Mouse (Mus musculus) midbrain, embryonic 11.5 days (tissue): ENCODE measurements around the gene Zkscan16. TPM values are rescaled to one million over a fixed set of nuclear protein-coding genes. Genes with fewer than 3 reads are reported as not detected.
A peak's percentile ranks its signal among the peaks of the same experiment; 100 is the strongest.

Experiments
- ATAC-seq: fragments of 200-750 bp; cut with Nextera tagmentation; 2 replicates; pipeline ENCODE4 v1.8.0; 2017; ENCODE audit warnings: moderate TSS enrichment, moderate library complexity; ENCODE audit not compliant: low FRiP score
- DNase-seq: peaks from one replicate; pipeline ENCODE4 v3.0.0; 2015; ENCODE audit warnings: low spot score; ENCODE audit errors: missing footprints
- H3K27ac ChIP-seq: fragments of 300-500 bp; sonication (generic); 2 replicates; pipeline ENCODE4 v1.5.1; 2014; ENCODE audit warnings: low read depth, low read length
- H3K27me3 ChIP-seq: fragments of 300-500 bp; sonication (generic); 2 replicates; pipeline ENCODE4 v1.6.1; 2014; ENCODE audit warnings: mild to moderate bottlenecking, low read length, moderate library complexity, mixed read lengths; ENCODE audit not compliant: control insufficient read depth, insufficient read depth
- H3K36me3 ChIP-seq: fragments of 300-500 bp; sonication (generic); 2 replicates; pipeline ENCODE4 v1.6.1; 2014; ENCODE audit warnings: mild to moderate bottlenecking, low read length, moderate library complexity, mixed read lengths; ENCODE audit not compliant: control insufficient read depth, insufficient read depth
- H3K4me1 ChIP-seq: fragments of 300-500 bp; sonication (generic); 2 replicates; pipeline ENCODE4 v1.6.1; 2014; ENCODE audit warnings: low read length; ENCODE audit not compliant: control insufficient read depth, insufficient read depth
- H3K4me2 ChIP-seq: fragments of 300-500 bp; sonication (generic); 2 replicates; pipeline ENCODE4 v1.6.1; 2014; ENCODE audit warnings: mild to moderate bottlenecking, moderate library complexity
- H3K4me3 ChIP-seq: fragments of 300-500 bp; sonication (generic); 2 replicates; pipeline ENCODE4 v1.5.1; 2014; ENCODE audit warnings: low read depth, low read length
- H3K9ac ChIP-seq: fragments of 300-500 bp; sonication (generic); 2 replicates; pipeline ENCODE4 v1.6.1; 2014; ENCODE audit warnings: low read length
- H3K9me3 ChIP-seq: fragments of 300-500 bp; sonication (generic); 2 replicates; pipeline ENCODE4 v1.6.1; 2016; ENCODE audit warnings: low read length; ENCODE audit not compliant: control insufficient read depth
- WGBS: fragments of 180-500 bp; shearing (Covaris S2); extraction: QIAGEN DNeasy Blood & Tissue Kit; methylation state at CpG from one replicate; pipeline ENCODE4 v1.1.7; 2014; 5-methylcytosine and 5-hydroxymethylcytosine counted together
- polyA plus RNA-seq: library from polyadenylated mRNA; unstranded; fragments of >200 nt; fragmentation: Nextera tagmentation; extraction: Ambion mirVana; gene quantifications from 2 replicates; pipeline ENCODE4 v1.2.1, GENCODE M21; 2014

Gene Zkscan16
- 0.95 and 1.0 TPM in 2 replicates for polyA plus RNA-seq

DNA sequence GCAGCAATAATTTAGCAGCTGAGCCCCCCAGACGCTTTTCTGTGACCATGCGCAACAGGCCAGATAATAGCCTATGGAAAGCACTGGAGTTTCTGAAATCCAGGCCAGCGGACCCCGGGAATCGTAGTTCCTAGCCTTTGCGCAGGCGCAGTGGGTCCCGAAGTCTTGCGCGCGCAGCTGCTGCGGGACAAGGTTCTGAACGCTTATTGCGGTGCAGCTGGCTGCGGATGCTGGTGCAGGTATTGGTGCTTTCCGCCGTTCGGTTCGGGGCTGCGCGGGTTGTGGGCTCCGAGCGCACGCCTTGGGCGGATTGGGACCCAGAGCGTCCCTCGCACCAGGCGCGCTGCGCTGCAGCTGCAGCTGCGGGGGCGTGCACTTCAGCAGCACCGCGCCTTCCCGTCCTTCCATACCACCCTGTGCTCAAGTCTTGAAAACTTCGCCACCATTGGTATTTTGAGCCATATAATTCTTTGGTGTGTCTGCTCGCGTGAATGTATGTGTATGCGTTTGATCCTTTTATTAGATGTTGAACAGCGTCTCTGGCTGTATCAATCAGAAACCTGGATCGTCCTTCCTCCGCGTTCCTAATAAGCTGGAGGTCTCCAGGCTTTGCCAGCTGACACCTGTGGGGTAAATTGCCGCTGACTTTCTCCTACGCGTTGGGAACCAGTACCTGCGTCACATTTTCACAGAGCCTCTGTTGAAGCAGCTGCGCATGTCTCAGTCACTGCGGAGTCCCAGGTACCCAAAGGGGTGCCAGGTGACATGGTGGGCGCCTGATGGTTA lies at the start of gene Zkscan16:
Gene Zkscan16 (plus strand): TSS at position 209 of the 786 bp plus-strand sequence.
- 2% methylated on average over 50 of the region's 50 CpGs for WGBS

DNA sequence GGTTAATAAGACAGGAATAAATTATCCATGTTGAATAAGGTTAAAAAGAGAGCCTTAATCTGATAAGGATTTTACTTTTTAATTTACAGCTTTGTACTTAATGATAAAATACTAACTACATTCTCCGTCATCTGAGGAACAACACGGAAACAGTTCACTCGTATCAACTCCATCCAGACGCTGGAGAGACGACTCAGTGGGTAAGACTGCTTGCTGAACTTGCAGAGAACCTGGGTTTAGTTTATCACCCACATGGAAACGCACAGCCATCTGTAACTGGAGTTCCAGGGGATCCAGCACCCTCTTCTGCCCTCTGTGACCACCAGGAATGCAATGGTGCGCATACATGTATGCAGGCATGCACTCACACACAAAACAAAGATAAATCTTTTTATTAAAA lies 49.0 kb upstream of the Zkscan16 start:
- no peak for ATAC-seq
- WGBS, result 91% methylated on average over 7 of the region's 7 CpGs
- H3K4me1 ChIP-seq, result no peaks in the 10 kb centered on the region
- DNase-seq, result no peak
- no peaks in the 10 kb centered on the region for H3K27me3 ChIP-seq
- H3K36me3 ChIP-seq, result no peaks in the 10 kb centered on the region
- H3K4me2 ChIP-seq, result no peak overlapping the region
- H3K27ac ChIP-seq, result no peak overlapping the region
- no peaks in the 10 kb centered on the region for H3K9me3 ChIP-seq
- H3K9ac ChIP-seq, result no peak overlapping the region
- no peak overlapping the region for H3K4me3 ChIP-seq

More for the DNA sequence above, at the start of gene Zkscan16:
- peaks cover 3% of the 10 kb centered on the region for H3K27me3 ChIP-seq
- peaks cover 5% of the 10 kb centered on the region; the same call in 1 of the 2 replicates for H3K4me1 ChIP-seq
- no peaks in the 10 kb centered on the region for H3K36me3 ChIP-seq
- H3K9ac ChIP-seq, result peak within 1 kb of the TSS; percentile 74
- H3K4me2 ChIP-seq, result peak within 1 kb of the TSS; percentile 61
- H3K27ac ChIP-seq, result no peak within 1 kb of the TSS
- H3K4me3 ChIP-seq, result peak within 1 kb of the TSS; percentile 60
- ATAC-seq (peak; percentile 88), DNase-seq (peak; percentile 100)
- no peaks in the 10 kb centered on the region for H3K9me3 ChIP-seq

DNA sequence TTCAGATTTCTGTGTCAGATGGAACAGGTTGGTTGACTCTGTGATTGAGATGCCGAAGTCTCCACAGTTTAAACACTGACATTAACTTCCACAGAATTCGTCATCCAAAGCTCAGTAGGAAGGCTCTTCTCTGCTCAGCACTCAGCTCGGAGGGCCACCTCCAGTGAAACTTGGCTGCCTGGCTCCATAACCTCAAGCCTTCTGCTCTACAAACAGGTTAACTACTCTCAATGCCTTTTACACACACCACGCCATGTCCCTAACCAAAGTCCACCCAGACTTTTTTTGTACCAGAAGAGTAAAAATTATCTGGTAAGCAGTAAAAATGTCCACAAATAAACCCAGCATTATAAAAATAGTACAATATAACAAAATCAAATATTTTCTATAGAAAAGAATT lies 46.0 kb upstream of the Zkscan16 start:
- WGBS, result 73% methylated on average over 4 of the region's 4 CpGs
- Histone ChIP-seq H3K4me3 (no peak overlapping the region), H3K4me1 (no peaks in the 10 kb centered on the region), H3K27me3 (no peaks in the 10 kb centered on the region), H3K9me3 (no peaks in the 10 kb centered on the region), H3K4me2 (no peak overlapping the region), H3K27ac (no peak overlapping the region), H3K36me3 (no peaks in the 10 kb centered on the region), H3K9ac (no peak overlapping the region)
- DNase-seq (no peak), ATAC-seq (no peak)

GRCm38 (mm10) chr4:58898318-58898717 lies 45.1 kb upstream of the Zkscan16 start:
- Histone ChIP-seq H3K9me3 (no peaks in the 10 kb centered on the region), H3K27ac (no peak overlapping the region), H3K27me3 (no peaks in the 10 kb centered on the region), H3K4me2 (no peak overlapping the region), H3K4me1 (no peaks in the 10 kb centered on the region), H3K9ac (no peak overlapping the region), H3K4me3 (no peak overlapping the region), H3K36me3 (no peaks in the 10 kb centered on the region)
- no peak for DNase-seq
- ATAC-seq, result no peak

- WGBS, result 92% methylated on average over 1 of the region's 1 CpGs
- no peak for ATAC-seq
Observed at GRCm38 (mm10) chr4:58907453-58907852, 36.0 kb upstream of the Zkscan16 start.

GRCm38 (mm10) chr4:58910175-58911068 lies 33.0 kb upstream of the Zkscan16 start:
- H3K9ac ChIP-seq, result peak overlapping the region; percentile 95; the same call in 1 of the 2 replicates
- ATAC-seq (no peak), DNase-seq (peak; percentile 91)
- H3K4me1 ChIP-seq, result peaks cover 5% of the 10 kb centered on the region; the same call in 1 of the 2 replicates
- WGBS, result 36% methylated on average over 16 of the region's 16 CpGs
- H3K27ac ChIP-seq, result no peak overlapping the region
- peak overlapping the region; percentile 88 for H3K4me3 ChIP-seq
- H3K27me3 ChIP-seq, result no peaks in the 10 kb centered on the region
- H3K4me2 ChIP-seq, result peak overlapping the region; percentile 70
- H3K9me3 ChIP-seq, result no peaks in the 10 kb centered on the region
- H3K36me3 ChIP-seq, result no peaks in the 10 kb centered on the region

More at GRCm38 (mm10) chr4:58907453-58907852, 36.0 kb upstream of the Zkscan16 start:
- Histone ChIP-seq H3K4me1 (peaks cover 5% of the 10 kb centered on the region; the same call in 1 of the 2 replicates), H3K36me3 (no peaks in the 10 kb centered on the region), H3K27ac (no peak overlapping the region), H3K9ac (no peak overlapping the region), H3K27me3 (no peaks in the 10 kb centered on the region), H3K4me2 (no peak overlapping the region), H3K4me3 (no peak overlapping the region), H3K9me3 (no peaks in the 10 kb centered on the region)
- no peak for DNase-seq

- H3K9ac ChIP-seq, result peak overlapping the region; percentile 95
- H3K4me1 ChIP-seq, result peaks cover 5% of the 10 kb centered on the region; the same call in 1 of the 2 replicates
- ATAC-seq (peak; percentile 67), DNase-seq (peak; percentile 97)
- no peaks in the 10 kb centered on the region for H3K9me3 ChIP-seq
- peak overlapping the region; percentile 70 for H3K4me2 ChIP-seq
- WGBS, result 2% methylated on average over 53 of the region's 56 CpGs
- H3K27ac ChIP-seq, result peak overlapping the region; percentile 87
- no peaks in the 10 kb centered on the region for H3K36me3 ChIP-seq
- no peaks in the 10 kb centered on the region for H3K27me3 ChIP-seq
- H3K4me3 ChIP-seq, result peak overlapping the region; percentile 88
Observed at GRCm38 (mm10) chr4:58911069-58911830, 32.2 kb upstream of the Zkscan16 start.

- Histone ChIP-seq H3K9ac (peak overlapping the region; percentile 95), H3K4me3 (peak overlapping the region; percentile 88), H3K4me2 (peak overlapping the region; percentile 70), H3K4me1 (peaks cover 5% of the 10 kb centered on the region; the same call in 1 of the 2 replicates), H3K27me3 (no peaks in the 10 kb centered on the region), H3K9me3 (no peaks in the 10 kb centered on the region), H3K36me3 (no peaks in the 10 kb centered on the region), H3K27ac (peak overlapping the region; percentile 87)
- peak; percentile 83 for ATAC-seq
- WGBS, result under 1% methylated on average over 98 of the region's 126 CpGs
- peak; percentile 97 for DNase-seq
Observed at GRCm38 (mm10) chr4:58911831-58912628, 31.4 kb upstream of the Zkscan16 start.
